Mouse (Mus musculus) heart, adult 2 months (tissue): ENCODE measurements around the gene Kcnk3.

Experiments
- EP300 ChIP-seq: fragments of 200-500 bp; IDR thresholded peaks from 2 replicates; pipeline ENCODE4 v1.6.1; 2011; ENCODE audit warnings: low read depth, low read length, control low read depth; ENCODE audit not compliant: insufficient read depth
- POLR2A ChIP-seq: fragments of 200-500 bp; IDR thresholded peaks from 2 replicates; pipeline ENCODE4 v1.6.1; 2011; ENCODE audit warnings: mild to moderate bottlenecking, low read depth, low read length, control low read depth; ENCODE audit not compliant: insufficient read depth

- TF ChIP-seq POLR2A (no peak), EP300 (no peak)
Measured at GRCm38 (mm10) chr5:30667215-30667614, 79.2 kb downstream of the Kcnk3 start.
